Mouse (Mus musculus) lung, adult 2 months (tissue): Measurements from ENCODE around the gene Bcas1. TPM values are rescaled to one million over a fixed set of nuclear protein-coding genes. Genes with fewer than 3 reads are reported as not detected.

Experiments
- DNase-seq: peaks from one replicate; pipeline ENCODE4 v3.0.0; 2022
- H3K4me1 ChIP-seq: fragments of 200-500 bp; 2 replicates; pipeline ENCODE4 v1.6.1; 2011; ENCODE audit warnings: low read length; ENCODE audit not compliant: control insufficient read depth, insufficient read depth
- H3K4me3 ChIP-seq: fragments of 200-500 bp; replicated peaks from 2 replicates; pipeline ENCODE3; 2011; ENCODE audit warnings: low read depth, mild to moderate bottlenecking, control low read depth, low read length; ENCODE audit errors: extremely low read depth
- CTCF ChIP-seq: fragments of 200-500 bp; IDR thresholded peaks from 2 replicates; pipeline ENCODE4 v1.5.1; 2011; ENCODE audit warnings: mild to moderate bottlenecking, low read length, control low read depth; ENCODE audit not compliant: insufficient read depth
- POLR2A ChIP-seq: fragments of 200-500 bp; IDR thresholded peaks from 2 replicates; pipeline ENCODE4 v1.6.1; 2011; ENCODE audit warnings: low read depth, mild to moderate bottlenecking, control low read depth, low read length, borderline replicate concordance; ENCODE audit errors: extremely low read depth
- WGBS: fragments of 180-500 bp; shearing (Covaris S2); methylation state at CpG from one replicate; pipeline ENCODE4 v1.1.7; 2018; 5-methylcytosine and 5-hydroxymethylcytosine counted together
- polyA plus RNA-seq: library from polyadenylated mRNA; depleted of rRNA; stranded (reverse); fragments of >200 nt; gene quantifications from 2 replicates; pipeline ENCODE4 v1.2.3, GENCODE M21; 2012; rRNA removed

The Bcas1 gene
- polyA plus RNA-seq, 1 experiment = 2.2 TPM

DNA sequence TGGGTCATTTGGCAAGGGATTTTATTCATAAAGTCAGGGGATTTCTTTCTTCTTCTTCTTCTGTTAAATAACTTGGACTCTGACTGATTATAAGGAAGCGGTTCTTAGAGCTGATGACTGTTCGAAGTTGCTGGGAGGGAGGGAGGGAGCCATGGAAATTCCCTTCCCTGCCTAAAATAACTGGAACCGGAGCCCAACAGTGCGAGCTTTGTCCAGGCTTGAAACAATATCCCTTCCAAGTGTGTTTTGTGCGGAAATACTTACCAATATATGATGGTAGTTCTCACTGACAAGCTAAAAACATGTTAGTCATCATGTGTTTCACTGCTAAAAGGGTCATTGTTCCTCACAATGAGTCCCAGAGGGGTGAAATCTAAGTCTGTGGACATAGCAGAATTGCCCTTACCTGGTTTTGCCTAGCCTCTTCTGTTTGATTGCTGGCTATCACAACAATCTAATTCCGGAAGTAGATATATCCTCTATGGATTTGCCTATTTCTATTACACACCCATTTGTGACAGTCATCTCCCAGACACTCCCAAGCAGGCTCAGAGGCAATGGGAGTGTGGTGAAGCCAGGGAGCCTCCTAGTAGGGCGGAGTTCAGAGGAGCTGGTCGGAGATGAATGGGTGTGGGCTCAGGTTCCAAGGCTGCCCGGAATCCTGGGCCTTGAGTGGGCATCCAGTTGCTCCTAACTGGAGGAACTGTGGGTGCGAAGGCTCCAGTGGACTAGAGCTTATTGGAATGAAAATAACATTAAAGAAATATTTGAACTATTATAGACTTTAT is 119.4 kb downstream of the Bcas1 start:
- DNase-seq = no peak
- Histone ChIP-seq H3K4me1 (peaks cover 7% of the 10 kb centered on the region; the same call in 1 of the 2 replicates), H3K4me3 (no peak overlapping the region)
- TF ChIP-seq CTCF (no peak), POLR2A (no peak)
- WGBS = 51% methylated on average over 10 of the region's 10 CpGs

- DNase-seq = no peak
- no peak overlapping the region for H3K4me3 ChIP-seq
- TF ChIP-seq POLR2A (no peak), CTCF (no peak)
- peaks cover 7% of the 10 kb centered on the region; the same call in 1 of the 2 replicates for H3K4me1 ChIP-seq
- 48% methylated on average over 7 of the region's 7 CpGs for WGBS
Observed at GRCm38 (mm10) chr2:170307589-170308021, 120.0 kb downstream of the Bcas1 start.

- no peak for DNase-seq
- no peak overlapping the region for H3K4me3 ChIP-seq
- TF ChIP-seq CTCF (no peak), POLR2A (no peak)
- WGBS = 69% methylated on average over 9 of the region's 9 CpGs
- H3K4me1 ChIP-seq = peaks cover 7% of the 10 kb centered on the region; the same call in 1 of the 2 replicates
Observed at GRCm38 (mm10) chr2:170306637-170307320, 120.9 kb downstream of the Bcas1 start.

- H3K4me1 ChIP-seq = peaks cover 7% of the 10 kb centered on the region; the same call in 1 of the 2 replicates
- H3K4me3 ChIP-seq = no peak overlapping the region
- no peak for DNase-seq
- 73% methylated on average over 12 of the region's 12 CpGs for WGBS
- no peak for TF ChIP-seq CTCF
- no peak for TF ChIP-seq POLR2A
Observed at GRCm38 (mm10) chr2:170304766-170305165, 122.9 kb downstream of the Bcas1 start.

DNA sequence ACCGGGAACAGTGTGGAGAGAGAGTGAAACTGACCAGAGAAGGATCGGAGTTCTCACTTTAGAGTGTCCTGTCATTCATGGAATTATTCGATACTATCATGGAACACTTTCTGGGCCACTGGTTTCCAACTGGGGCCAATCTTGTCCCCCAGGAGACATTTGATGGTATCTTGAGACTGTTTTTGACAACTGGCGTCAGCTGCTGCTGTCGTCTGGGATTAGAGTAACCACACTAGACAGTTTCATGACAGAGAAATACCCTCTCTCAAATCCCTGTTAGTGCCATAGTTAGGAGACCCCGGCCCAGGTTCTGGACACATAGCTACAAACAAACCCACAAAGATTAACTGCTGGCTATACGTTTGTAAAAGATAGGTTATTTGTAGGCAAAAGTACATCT is 124.0 kb downstream of the Bcas1 start:
- DNase-seq = no peak
- H3K4me3 ChIP-seq = no peak overlapping the region
- WGBS = 87% methylated on average over 7 of the region's 7 CpGs
- TF ChIP-seq CTCF (no peak), POLR2A (no peak)
- peaks cover 7% of the 10 kb centered on the region; the same call in 1 of the 2 replicates for H3K4me1 ChIP-seq

GRCm38 (mm10) chr2:170302825-170303224 is 124.8 kb downstream of the Bcas1 start:
- TF ChIP-seq CTCF (no peak), POLR2A (no peak)
- Histone ChIP-seq H3K4me1 (peaks cover 6% of the 10 kb centered on the region; the same call in 1 of the 2 replicates), H3K4me3 (no peak overlapping the region)
- 38% methylated on average over 8 of the region's 8 CpGs for WGBS
- DNase-seq = no peak

Other genes starting within 250 kb of the Bcas1 start
- 2.9 and 5.0 TPM in 2 replicates for gene Pfdn4, start 68.6 kb upstream of the Bcas1 start, polyA plus RNA-seq
- gene Cyp24a1, start 69.3 kb upstream of the Bcas1 start, polyA plus RNA-seq = not detected in 2 replicates
- not detected in 2 replicates for gene 4930470P17Rik, start 174.2 kb upstream of the Bcas1 start, polyA plus RNA-seq